Mouse (Mus musculus) lung, postnatal 0 days (tissue): ENCODE results near the gene Cfap73. TPM values are rescaled to one million over a fixed set of nuclear protein-coding genes. Genes with fewer than 3 reads are reported as not detected.
A peak's percentile ranks its signal among the peaks of the same experiment; 100 is the strongest.

Experiments used
- ATAC-seq: fragments of 200-750 bp; cut with Nextera tagmentation; 2 replicates; pipeline ENCODE4 v1.8.0; 2017; ENCODE audit warnings: moderate library complexity
- DNase-seq: peaks from one replicate; pipeline ENCODE4 v3.0.0-alpha.2; 2016; ENCODE audit warnings: low spot score
- H3K27ac ChIP-seq: fragments of 300-500 bp; sonication (generic); 2 replicates; pipeline ENCODE4 v1.5.1; 2014; ENCODE audit warnings: antibody characterized with exemption, mild to moderate bottlenecking, low read length, mixed read lengths
- H3K27me3 ChIP-seq: fragments of 300-500 bp; sonication (generic); replicated peaks from 2 replicates; pipeline ENCODE4 v1.6.1; 2014; ENCODE audit warnings: low read length, mixed read lengths; ENCODE audit not compliant: insufficient read depth
- H3K36me3 ChIP-seq: fragments of 300-500 bp; sonication (generic); 2 replicates; pipeline ENCODE4 v1.6.1; 2014; ENCODE audit warnings: low read length, mixed read lengths; ENCODE audit not compliant: insufficient read depth
- H3K4me1 ChIP-seq: fragments of 300-500 bp; sonication (generic); 2 replicates; pipeline ENCODE4 v1.6.1; 2014; ENCODE audit warnings: antibody characterized with exemption, low read depth, low read length, mixed read lengths; ENCODE audit not compliant: insufficient read depth
- H3K4me2 ChIP-seq: fragments of 300-500 bp; sonication (generic); replicated peaks from 2 replicates; pipeline ENCODE4 v1.6.1; 2014; ENCODE audit warnings: low read depth, mild to moderate bottlenecking, low read length, moderate library complexity, mixed read lengths
- H3K4me3 ChIP-seq: fragments of 300-500 bp; sonication (generic); 2 replicates; pipeline ENCODE4 v1.5.1; 2014; ENCODE audit warnings: low read depth, low read length
- H3K9ac ChIP-seq: fragments of 300-500 bp; sonication (generic); replicated peaks from 2 replicates; pipeline ENCODE4 v1.6.1; 2014; ENCODE audit warnings: low read depth, mild to moderate bottlenecking
- H3K9me3 ChIP-seq: fragments of 300-500 bp; sonication (generic); 2 replicates; pipeline ENCODE4 v1.6.1; 2016; ENCODE audit warnings: low read length, mixed read lengths
- CTCF ChIP-seq: IDR thresholded peaks from 2 replicates; pipeline ENCODE4 v1.5.1; 2016; ENCODE audit warnings: antibody characterized with exemption, mild to moderate bottlenecking
- EP300 ChIP-seq: IDR thresholded peaks from 2 replicates; pipeline ENCODE4 v1.6.1; 2016; ENCODE audit warnings: antibody characterized with exemption, mild to moderate bottlenecking, control low read depth
- WGBS: fragments of 180-500 bp; shearing (Covaris S2); extraction: QIAGEN DNeasy Blood & Tissue Kit; methylation state at CpG from one replicate; pipeline ENCODE4 v1.1.7; 2014; 5-methylcytosine and 5-hydroxymethylcytosine counted together
- polyA plus RNA-seq: library from polyadenylated mRNA; unstranded; fragments of >200 nt; fragmentation: Nextera tagmentation; extraction: Ambion mirVana; gene quantifications from 2 replicates; pipeline ENCODE4 v1.2.1, GENCODE M21; 2015

The Cfap73 gene
- polyA plus RNA-seq, 1 experiment from 2014 or later = 1.3 TPM

DNA sequence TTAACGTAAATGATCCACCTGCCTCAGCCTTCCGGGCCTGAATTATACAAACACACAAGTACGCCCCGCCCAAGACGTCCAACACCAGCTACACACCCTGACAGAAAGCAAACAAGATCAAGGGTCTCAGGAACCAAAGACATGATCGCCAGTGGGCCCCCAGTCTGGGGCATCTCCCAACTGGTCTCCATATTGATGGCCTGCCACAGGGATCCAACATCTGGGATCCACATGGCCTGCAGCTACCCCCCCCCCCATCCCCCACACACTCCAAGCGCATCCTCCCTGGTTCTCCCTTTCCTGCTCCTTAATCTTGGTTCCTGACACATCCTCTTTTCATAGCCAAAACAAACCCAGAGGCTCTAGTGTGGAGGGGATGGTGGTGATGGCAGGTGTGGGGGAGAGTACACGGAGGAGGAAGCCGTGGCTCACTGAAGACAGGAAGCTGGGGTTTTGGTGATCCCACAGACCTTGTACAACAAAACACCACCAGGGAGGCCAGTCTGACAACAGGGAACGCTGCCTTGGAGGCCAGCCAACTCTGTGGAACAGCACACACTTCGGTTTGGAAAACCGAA, 55.4 kb downstream of the Cfap73 start:
- TF ChIP-seq EP300 (no peak), CTCF (no peak)
- no peaks in the 10 kb centered on the region for H3K36me3 ChIP-seq
- H3K9ac ChIP-seq = no peak overlapping the region
- DNase-seq = peak; percentile 63
- H3K4me3 ChIP-seq = no peak overlapping the region
- H3K4me1 ChIP-seq = peaks cover 8% of the 10 kb centered on the region
- no peaks in the 10 kb centered on the region for H3K27me3 ChIP-seq
- H3K9me3 ChIP-seq = no peaks in the 10 kb centered on the region
- H3K27ac ChIP-seq = 0 out of 2 replicates have a peak overlapping the region, but pooled peaks have one; percentile 32
- ATAC-seq = peak; percentile 46; the same call in 1 of the 2 replicates
- 0 out of 2 replicates have a peak overlapping the region, but pooled peaks have one; percentile 14 for H3K4me2 ChIP-seq
- WGBS = 26% methylated on average over 12 of the region's 12 CpGs

Other genes with a start within 250 kb of the Cfap73 start
- not detected in 2 replicates for gene Lhx5, start 202.5 kb downstream of the Cfap73 start, polyA plus RNA-seq
- 1.7 and 1.8 TPM in 2 replicates for gene Sdsl, start 161.4 kb downstream of the Cfap73 start, polyA plus RNA-seq
- not detected in 2 replicates for gene Sds, start 157.7 kb downstream of the Cfap73 start, polyA plus RNA-seq
- gene Plbd2, start 130.6 kb downstream of the Cfap73 start, polyA plus RNA-seq = 63.1 and 69.2 TPM in 2 replicates
- 12.1 and 14.7 TPM in 2 replicates for gene Slc8b1, start 123.1 kb downstream of the Cfap73 start, polyA plus RNA-seq
- gene Tpcn1, start 45.6 kb downstream of the Cfap73 start, polyA plus RNA-seq = 17.5 and 19.7 TPM in 2 replicates
- 1.7 and 2.0 TPM in 2 replicates for gene Iqcd, start 45.2 kb downstream of the Cfap73 start, polyA plus RNA-seq
- 9.9 and 10.0 TPM in 2 replicates for gene Rita1, start 21.6 kb downstream of the Cfap73 start, polyA plus RNA-seq
- gene Ddx54, start 21.5 kb downstream of the Cfap73 start, polyA plus RNA-seq = 24.9 and 25.4 TPM in 2 replicates
- gene Rasal1, start 14.6 kb upstream of the Cfap73 start, polyA plus RNA-seq = not detected in 2 replicates
- 0.48 and 0.70 TPM in 2 replicates for gene Dtx1, start 77.7 kb upstream of the Cfap73 start, polyA plus RNA-seq
- gene Oas2, start 115.6 kb upstream of the Cfap73 start, polyA plus RNA-seq = 0.21 and 0.31 TPM in 2 replicates
- 0.20 and 0.31 TPM in 2 replicates for gene Oas3, start 143.4 kb upstream of the Cfap73 start, polyA plus RNA-seq
- 0.30 and 0.60 TPM in 2 replicates for gene Oas1e, start 161.3 kb upstream of the Cfap73 start, polyA plus RNA-seq
- 1.5 and 1.7 TPM in 2 replicates for gene Oas1c, start 178.3 kb upstream of the Cfap73 start, polyA plus RNA-seq
- not detected in 2 replicates for gene Oas1f, start 213.1 kb upstream of the Cfap73 start, polyA plus RNA-seq
- gene Oas1h, start 227.2 kb upstream of the Cfap73 start, polyA plus RNA-seq = not detected in 2 replicates